Mouse (Mus musculus) natural killer cell, adult 2 months (primary cell): ENCODE data around the gene Aurkaip1.

Experiments used
- DNase-seq, 2 experiments: peaks; one replicate each; pipeline ENCODE4 v3.0.0; 2022; ENCODE audit warnings: low spot score in 2 of 2

Aurkaip1 gene

GRCm38 (mm10) chr4:155829866-155830265, 1.2 kb upstream of the Aurkaip1 start:
- DNase-seq = no peak

GRCm38 (mm10) chr4:155830596-155830995, 476 bp upstream of the Aurkaip1 start:
- no peak for DNase-seq

GRCm38 (mm10) chr4:155831831-155832230, 759 bp downstream of the Aurkaip1 start:
- no peak for DNase-seq

- no peak for DNase-seq
These were observed 1.2 kb downstream of the Aurkaip1 start for GRCm38 (mm10) chr4:155832321-155832720.

GRCm38 (mm10) chr4:155833234-155833633, 2.2 kb downstream of the Aurkaip1 start:
- DNase-seq = no peak

- peak; percentile 71 to 76 for DNase-seq
These were observed 2.8 kb downstream of the Aurkaip1 start for GRCm38 (mm10) chr4:155833836-155834235.

- DNase-seq = no peak
These were observed 6.4 kb downstream of the Aurkaip1 start for GRCm38 (mm10) chr4:155837404-155838010.

GRCm38 (mm10) chr4:155838187-155839153, 7.4 kb downstream of the Aurkaip1 start:
- no peak for DNase-seq

- no peak for DNase-seq
These were observed 8.4 kb downstream of the Aurkaip1 start, which contains the start of gene Mxra8 for GRCm38 (mm10) chr4:155839483-155839910. Gene Mxra8, plus strand, starts transcription at chr4:155839680.

GRCm38 (mm10) chr4:155840076-155841002, 9.3 kb downstream of the Aurkaip1 start:
- DNase-seq = peak in 1 of 2 experiments; percentile 15

GRCm38 (mm10) chr4:155841003-155841454, 10.0 kb downstream of the Aurkaip1 start:
- peak; percentile 61 to 77 for DNase-seq

GRCm38 (mm10) chr4:155841651-155842270, 10.7 kb downstream of the Aurkaip1 start:
- DNase-seq = no peak

- no peak for DNase-seq
These were observed 12.2 kb downstream of the Aurkaip1 start for GRCm38 (mm10) chr4:155843231-155843630.

- DNase-seq = peak; percentile 92 to 94
These were observed 16.0 kb downstream of the Aurkaip1 start, which contains the start of gene Dvl1 for GRCm38 (mm10) chr4:155846871-155847578. Gene Dvl1, plus strand, starts transcription at chr4:155847402.

- DNase-seq = no peak
These were observed 16.7 kb downstream of the Aurkaip1 start for GRCm38 (mm10) chr4:155847591-155848352.

- no peak for DNase-seq
These were observed 17.5 kb downstream of the Aurkaip1 start for GRCm38 (mm10) chr4:155848434-155849095.

- DNase-seq = no peak
These were observed 18.3 kb downstream of the Aurkaip1 start for GRCm38 (mm10) chr4:155849391-155849790.

GRCm38 (mm10) chr4:155849792-155850451, 18.9 kb downstream of the Aurkaip1 start:
- no peak for DNase-seq
